Mouse (Mus musculus): ENCODE results near the gene Rgs13. TPM values are rescaled to one million over a fixed set of nuclear protein-coding genes. Genes with fewer than 3 reads are reported as not detected.
"Not testable (repeated sequence)": the region's sequence is repeated elsewhere in the genome, so short reads cannot be mapped to it uniquely, and the experiment has no call there.

Gene Rgs13
- polyA plus RNA-seq, 1 experiment = not detected

DNA sequence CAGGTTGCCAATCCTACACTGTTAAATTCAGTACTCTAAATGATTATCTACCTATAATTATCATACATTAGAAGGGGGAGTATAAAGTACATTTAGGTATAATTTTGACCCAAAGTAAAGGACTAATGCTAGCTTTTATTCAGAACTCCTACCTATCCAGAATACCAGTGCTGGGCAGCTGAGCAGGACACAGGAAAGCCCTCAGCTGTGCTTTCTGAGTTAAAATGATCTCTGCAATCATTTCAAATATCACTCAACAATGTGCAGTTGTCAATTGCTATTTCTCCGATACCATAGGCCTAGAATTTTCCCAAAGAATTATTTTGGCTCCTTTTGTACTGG is 25.0 kb downstream of the Rgs13 start:
- Histone ChIP-seq H3K36me3 (ENCODE audit: control insufficient read depth, insufficient read depth, low read length) (no peaks in the 10 kb centered on the region), H3K27ac (ENCODE audit: insufficient read depth, low read depth, low read length) (no peak overlapping the region), H3K4me1 (ENCODE audit: control insufficient read depth, insufficient read depth, low read length) (no peaks in the 10 kb centered on the region), H3K27me3 (replicated peaks; ENCODE audit: control insufficient read depth, insufficient read depth, low read length) (no peaks in the 10 kb centered on the region), H3K4me3 (ENCODE audit: insufficient read depth, low read depth, low read length) (no peak overlapping the region)
- no peak for TF ChIP-seq POLR2A (IDR thresholded peaks at IDR 0.05; ENCODE audit: low read depth, low read length)
- TF ChIP-seq CTCF (conservative IDR thresholded peaks at IDR 0.05; ENCODE audit: insufficient read depth, insufficient read length, low read depth, low read length) = no peak
- DNase-seq = no peak
- WGBS = 91% methylated on average over 1 of the region's 1 CpGs

DNA sequence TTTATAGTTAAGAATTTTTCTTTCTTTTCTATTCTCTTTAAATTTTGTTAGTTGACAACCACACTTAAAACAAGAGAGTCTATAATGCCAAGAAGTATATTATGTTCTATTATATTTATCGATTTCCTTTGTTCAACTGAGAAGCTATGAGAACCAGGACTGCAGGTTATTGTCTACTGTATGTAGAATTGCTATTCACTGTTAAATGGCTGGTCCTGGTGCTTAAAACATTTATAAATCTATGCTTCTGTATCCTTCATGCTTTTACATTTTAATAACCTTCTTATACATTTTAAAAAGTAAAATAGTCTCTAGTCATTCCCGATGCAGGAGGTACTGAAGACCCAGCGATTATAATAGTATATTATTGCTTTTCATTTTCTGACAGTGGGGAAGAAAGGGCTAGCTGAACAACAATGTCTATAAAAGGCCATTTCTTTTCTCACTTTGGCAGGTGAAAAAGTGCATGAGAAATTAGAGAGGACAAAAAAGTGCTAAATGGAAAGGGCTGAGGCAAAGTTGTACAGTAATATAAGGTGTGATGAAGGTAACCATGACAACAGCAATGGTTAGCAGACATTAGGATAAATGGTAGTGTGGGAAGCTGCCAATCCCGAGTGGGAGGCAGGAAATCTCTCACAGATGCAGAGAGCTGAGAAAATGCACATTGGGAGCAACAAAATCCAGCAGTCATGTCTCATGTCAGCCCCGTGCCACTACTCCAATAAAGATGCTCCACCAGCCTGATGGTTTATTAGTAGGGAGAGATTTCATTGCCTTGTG is 25.6 kb downstream of the Rgs13 start:
- Histone ChIP-seq H3K27ac (ENCODE audit: insufficient read depth, low read depth, low read length) (no peak overlapping the region), H3K4me3 (ENCODE audit: insufficient read depth, low read depth, low read length) (no peak overlapping the region), H3K4me1 (ENCODE audit: control insufficient read depth, insufficient read depth, low read length) (no peaks in the 10 kb centered on the region), H3K36me3 (ENCODE audit: control insufficient read depth, insufficient read depth, low read length) (no peaks in the 10 kb centered on the region), H3K27me3 (replicated peaks; ENCODE audit: control insufficient read depth, insufficient read depth, low read length) (no peaks in the 10 kb centered on the region)
- no peak for TF ChIP-seq POLR2A (IDR thresholded peaks at IDR 0.05; ENCODE audit: low read depth, low read length)
- no peak for TF ChIP-seq CTCF (conservative IDR thresholded peaks at IDR 0.05; ENCODE audit: insufficient read depth, insufficient read length, low read depth, low read length)
- no peak for DNase-seq
- WGBS = 76% methylated on average over 5 of the region's 5 CpGs

DNA sequence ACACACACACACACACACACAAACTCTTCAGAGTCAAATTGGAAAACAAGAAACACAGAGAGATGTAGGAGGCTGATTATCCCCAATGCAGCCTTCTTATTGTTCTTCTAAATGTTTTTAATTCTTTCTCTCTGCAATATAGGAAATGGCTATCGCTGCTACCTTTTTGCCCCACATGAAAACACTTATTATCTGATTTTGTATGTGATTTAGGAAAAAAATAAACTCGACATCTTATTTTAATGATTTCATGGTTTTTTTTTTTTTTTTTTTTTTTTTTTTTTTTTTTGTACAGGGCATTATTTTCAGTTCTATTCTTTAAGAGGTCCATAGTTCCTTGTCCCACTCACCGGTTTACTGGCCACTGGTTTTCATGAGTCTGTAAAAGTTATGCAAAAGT is 27.2 kb downstream of the Rgs13 start:
- H3K36me3 ChIP-seq (ENCODE audit: control insufficient read depth, insufficient read depth, low read length) = no peaks in the 10 kb centered on the region

DNA sequence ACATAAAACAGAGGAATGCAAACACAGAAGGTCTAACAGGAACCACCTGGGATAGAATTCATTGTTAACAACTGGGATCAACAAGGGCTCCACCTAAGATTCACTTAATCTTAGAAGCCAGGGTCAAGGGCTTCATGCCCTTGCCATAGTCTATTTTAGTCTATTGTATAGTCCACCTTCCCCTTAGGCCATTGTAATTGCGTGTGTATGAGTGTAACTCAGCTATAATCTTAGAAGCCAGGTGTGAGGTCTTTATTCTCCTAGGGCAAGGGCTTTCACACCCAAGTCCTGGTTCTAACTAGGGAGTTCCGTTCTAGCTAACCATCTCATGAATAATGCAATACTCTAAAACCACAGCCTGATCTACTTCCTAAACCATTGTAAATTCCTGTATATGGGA is 35.8 kb downstream of the Rgs13 start:
- H3K4me1 ChIP-seq (ENCODE audit: control insufficient read depth, insufficient read depth, low read length) = not testable (repeated sequence)
- 54% methylated on average over 2 of the region's 2 CpGs for WGBS

More for the DNA sequence above, 27.2 kb downstream of the Rgs13 start:
- H3K27ac ChIP-seq (ENCODE audit: insufficient read depth, low read depth, low read length) = no peak overlapping the region
- H3K4me1 ChIP-seq (ENCODE audit: control insufficient read depth, insufficient read depth, low read length) = no peaks in the 10 kb centered on the region
- DNase-seq = no peak
- WGBS = 83% methylated on average over 3 of the region's 3 CpGs
- TF ChIP-seq POLR2A (IDR thresholded peaks at IDR 0.05; ENCODE audit: low read depth, low read length) (no peak), CTCF (conservative IDR thresholded peaks at IDR 0.05; ENCODE audit: insufficient read depth, insufficient read length, low read depth, low read length) (no peak)
- no peaks in the 10 kb centered on the region for H3K27me3 ChIP-seq (replicated peaks; ENCODE audit: control insufficient read depth, insufficient read depth, low read length)
- H3K4me3 ChIP-seq (ENCODE audit: insufficient read depth, low read depth, low read length) = no peak overlapping the region

DNA sequence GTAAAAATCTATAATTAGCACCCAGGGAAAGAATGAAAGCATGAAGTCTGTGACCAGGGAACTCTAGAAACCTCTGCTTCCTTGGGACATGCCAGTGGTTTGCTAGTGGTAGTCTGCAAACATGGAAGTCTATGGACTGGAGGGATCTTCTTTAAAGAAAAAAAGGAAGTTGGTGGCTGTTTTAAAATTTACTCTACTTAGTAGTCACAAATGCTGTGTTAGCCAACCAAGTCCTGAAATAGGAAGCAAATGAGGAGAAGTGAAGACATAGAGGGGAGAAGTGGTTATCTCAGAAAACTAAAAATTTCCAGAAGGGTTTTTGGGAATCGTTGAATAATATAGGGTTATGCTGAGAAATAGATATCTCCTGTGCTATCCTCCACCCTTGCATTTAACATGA is 37.3 kb downstream of the Rgs13 start:
- WGBS = 94% methylated on average over 1 of the region's 1 CpGs
- no peak overlapping the region for H3K27ac ChIP-seq (ENCODE audit: insufficient read depth, low read depth, low read length)
- no peaks in the 10 kb centered on the region for H3K4me1 ChIP-seq (ENCODE audit: control insufficient read depth, insufficient read depth, low read length)
- no peaks in the 10 kb centered on the region for H3K36me3 ChIP-seq (ENCODE audit: control insufficient read depth, insufficient read depth, low read length)
- no peak for TF ChIP-seq POLR2A (IDR thresholded peaks at IDR 0.05; ENCODE audit: low read depth, low read length)
- TF ChIP-seq CTCF (conservative IDR thresholded peaks at IDR 0.05; ENCODE audit: insufficient read depth, insufficient read length, low read depth, low read length) = no peak
- H3K27me3 ChIP-seq (replicated peaks; ENCODE audit: control insufficient read depth, insufficient read depth, low read length) = no peaks in the 10 kb centered on the region
- DNase-seq = no peak
- H3K4me3 ChIP-seq (ENCODE audit: insufficient read depth, low read depth, low read length) = no peak overlapping the region

More for the DNA sequence above, 35.8 kb downstream of the Rgs13 start:
- not testable (repeated sequence) for H3K27ac ChIP-seq (ENCODE audit: insufficient read depth, low read depth, low read length); H3K36me3 ChIP-seq (ENCODE audit: control insufficient read depth, insufficient read depth, low read length); DNase-seq; H3K4me3 ChIP-seq (ENCODE audit: insufficient read depth, low read depth, low read length); H3K27me3 ChIP-seq (replicated peaks; ENCODE audit: control insufficient read depth, insufficient read depth, low read length)

DNA sequence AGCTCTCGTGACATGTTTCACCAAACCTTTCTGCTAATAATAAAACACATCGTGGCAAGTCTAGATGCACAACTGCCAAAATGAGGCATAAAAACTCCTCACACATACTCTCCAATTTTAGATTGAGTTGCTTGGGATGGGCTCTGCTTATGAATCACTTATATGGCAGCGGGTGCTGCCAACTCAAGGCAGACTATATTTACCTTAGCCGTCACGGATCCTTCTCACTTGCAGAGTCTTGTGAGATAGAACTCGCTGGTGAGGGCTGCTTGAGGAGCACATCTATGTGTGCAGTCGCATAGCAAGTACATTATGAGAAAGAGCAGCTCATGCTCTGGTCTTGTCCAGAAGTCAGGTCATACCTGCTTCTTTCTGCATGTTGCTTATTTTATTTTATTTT is 49.2 kb downstream of the Rgs13 start:
- Histone ChIP-seq H3K36me3 (ENCODE audit: control insufficient read depth, insufficient read depth, low read length) (no peaks in the 10 kb centered on the region), H3K27ac (ENCODE audit: insufficient read depth, low read depth, low read length) (no peak overlapping the region), H3K4me1 (ENCODE audit: control insufficient read depth, insufficient read depth, low read length) (no peaks in the 10 kb centered on the region), H3K27me3 (replicated peaks; ENCODE audit: control insufficient read depth, insufficient read depth, low read length) (no peaks in the 10 kb centered on the region), H3K4me3 (ENCODE audit: insufficient read depth, low read depth, low read length) (no peak overlapping the region)
- TF ChIP-seq CTCF (conservative IDR thresholded peaks at IDR 0.05; ENCODE audit: insufficient read depth, insufficient read length, low read depth, low read length) = no peak
- no peak for TF ChIP-seq POLR2A (IDR thresholded peaks at IDR 0.05; ENCODE audit: low read depth, low read length)
- WGBS = 74% methylated on average over 7 of the region's 7 CpGs
- no peak for DNase-seq

DNA sequence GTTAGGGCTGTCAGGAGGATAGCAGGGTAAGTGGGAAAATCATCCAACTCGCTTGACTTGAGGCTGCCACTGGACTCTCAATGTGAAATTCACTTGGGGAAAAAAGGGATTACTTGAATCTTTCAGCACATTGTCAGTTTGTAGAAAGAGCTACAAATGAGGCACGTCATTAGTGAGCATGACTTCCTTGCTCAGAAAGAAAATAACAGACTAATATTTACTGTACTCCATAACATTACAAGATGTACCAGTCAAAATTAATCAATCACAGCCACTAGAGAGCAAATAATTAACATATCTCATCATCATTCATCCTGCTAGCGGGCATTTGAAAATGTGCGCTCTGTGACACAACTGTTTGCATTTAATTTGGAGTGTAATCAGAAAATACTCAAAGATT is 57.1 kb downstream of the Rgs13 start:
- Histone ChIP-seq H3K27me3 (replicated peaks; ENCODE audit: control insufficient read depth, insufficient read depth, low read length) (no peaks in the 10 kb centered on the region), H3K27ac (ENCODE audit: insufficient read depth, low read depth, low read length) (no peak overlapping the region), H3K4me1 (ENCODE audit: control insufficient read depth, insufficient read depth, low read length) (no peaks in the 10 kb centered on the region), H3K4me3 (ENCODE audit: insufficient read depth, low read depth, low read length) (no peak overlapping the region), H3K36me3 (ENCODE audit: control insufficient read depth, insufficient read depth, low read length) (no peaks in the 10 kb centered on the region)
- WGBS = 88% methylated on average over 4 of the region's 4 CpGs
- no peak for DNase-seq
- no peak for TF ChIP-seq CTCF (conservative IDR thresholded peaks at IDR 0.05; ENCODE audit: insufficient read depth, insufficient read length, low read depth, low read length)
